Mouse (Mus musculus) CD4-positive helper T cell, adult 2 months (primary cell): ENCODE measurements around the gene Defb11.
A peak's percentile ranks its signal among the peaks of the same experiment; 100 is the strongest.
"Not testable (repeated sequence)": the region's sequence is repeated elsewhere in the genome, so short reads cannot be mapped to it uniquely, and the experiment has no call there.

Experiments used
- DNase-seq: peaks from one replicate; pipeline ENCODE4 v3.0.0-alpha.2; 2012; ENCODE audit warnings: low read depth, missing footprints, low spot score

The Defb11 gene

DNA sequence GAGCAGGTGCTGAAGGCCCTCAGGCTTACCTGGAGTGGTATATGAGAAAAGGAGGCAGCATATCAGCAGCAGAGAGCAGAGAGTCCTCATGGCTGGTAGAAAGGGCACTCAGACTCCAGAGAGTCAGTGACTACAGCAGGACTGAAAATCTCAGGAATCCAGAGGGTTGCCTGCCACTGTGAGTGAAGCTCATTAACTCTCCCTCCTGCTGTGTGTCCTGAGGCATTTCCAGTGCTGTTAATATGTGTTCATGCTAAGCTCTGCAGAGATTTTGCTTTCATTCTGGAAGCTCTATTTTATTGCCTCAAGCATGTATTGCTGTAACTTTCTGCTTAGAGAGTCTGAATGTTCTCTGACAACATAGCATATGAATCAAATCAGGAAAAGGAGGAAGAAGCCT, at the start of gene Defb11:
Defb11 (minus strand) TSS at position 123 of the 400 bp plus-strand sequence.
- not testable (repeated sequence) for DNase-seq

DNA sequence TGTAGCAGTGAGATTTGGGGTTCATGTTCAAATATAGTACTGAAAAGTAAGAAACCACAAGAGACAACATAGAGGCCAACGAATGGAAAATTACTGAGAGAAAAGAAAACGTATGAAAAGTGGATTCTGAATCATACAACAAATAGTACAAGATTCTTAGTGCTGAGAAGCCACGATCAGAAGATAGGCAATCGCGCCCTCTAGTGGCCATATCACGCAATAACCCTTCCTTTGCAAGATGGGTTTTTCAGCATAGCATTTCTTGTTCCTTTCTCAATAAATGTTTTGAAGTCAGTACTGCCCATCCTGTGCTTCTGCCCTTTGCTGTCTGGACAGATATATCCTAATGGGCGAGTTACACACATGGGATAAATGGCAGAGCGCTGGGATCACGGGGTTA, 49.1 kb upstream of the Defb11 start:
- peak; percentile 10 for DNase-seq

GRCm38 (mm10) chr8:21947311-21948017, 41.3 kb upstream of the Defb11 start:
- DNase-seq: no peak

DNA sequence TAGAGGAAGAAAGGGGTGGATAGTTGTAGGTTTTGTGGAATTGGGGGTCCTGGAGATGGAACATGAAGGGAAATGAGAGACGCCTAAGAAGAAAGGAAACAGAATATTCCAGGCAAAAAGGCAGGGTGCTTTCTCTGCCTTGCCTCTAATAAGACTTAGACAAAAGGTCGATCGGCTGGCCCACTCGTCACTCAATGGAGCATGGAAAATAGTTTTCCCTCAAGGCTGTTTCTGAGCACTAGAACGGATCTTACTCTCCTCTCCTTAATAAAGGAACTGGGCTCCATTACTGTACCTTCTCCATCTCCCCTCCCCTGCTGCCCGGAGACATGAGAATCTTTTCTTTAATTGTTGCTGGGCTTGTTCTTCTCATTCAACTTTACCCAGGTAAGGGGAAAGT, 40.2 kb upstream of the Defb11 start, which contains the start of gene Defb13:
Defb13 (plus strand) TSS at position 301 of the 400 bp plus-strand sequence.
- no peak for DNase-seq

GRCm38 (mm10) chr8:21938052-21938451, 31.8 kb upstream of the Defb11 start, which contains the start of gene Defb35:
Defb35 (plus strand) TSS chr8:21938352.
- DNase-seq: not testable (repeated sequence)

GRCm38 (mm10) chr8:21932610-21933009, 26.4 kb upstream of the Defb11 start, which contains the start of gene Defb15:
Defb15 (minus strand) TSS chr8:21932710.
- no peak for DNase-seq

- DNase-seq: not testable (repeated sequence)
Observed at GRCm38 (mm10) chr8:21930754-21931153, 24.5 kb upstream of the Defb11 start.

DNA sequence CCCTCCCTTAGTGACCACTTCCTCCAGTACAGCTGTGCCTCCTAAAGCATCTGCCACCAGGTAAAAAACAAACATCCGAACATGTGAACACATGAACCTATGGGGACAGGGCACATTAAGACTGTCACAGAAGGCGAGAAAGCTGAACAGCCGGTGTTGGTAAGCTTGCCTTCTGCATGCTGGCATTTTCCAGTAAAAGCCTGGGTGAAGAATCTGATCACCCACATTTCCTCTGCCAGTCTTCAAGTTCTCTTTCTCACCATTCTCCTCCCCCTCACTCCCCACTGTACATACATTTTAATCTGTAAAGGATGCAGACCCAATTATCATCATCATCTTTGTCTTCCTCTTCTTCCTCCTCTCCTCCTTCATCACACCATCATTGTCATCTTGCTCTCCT, 9.4 kb upstream of the Defb11 start:
- DNase-seq: no peak

DNA sequence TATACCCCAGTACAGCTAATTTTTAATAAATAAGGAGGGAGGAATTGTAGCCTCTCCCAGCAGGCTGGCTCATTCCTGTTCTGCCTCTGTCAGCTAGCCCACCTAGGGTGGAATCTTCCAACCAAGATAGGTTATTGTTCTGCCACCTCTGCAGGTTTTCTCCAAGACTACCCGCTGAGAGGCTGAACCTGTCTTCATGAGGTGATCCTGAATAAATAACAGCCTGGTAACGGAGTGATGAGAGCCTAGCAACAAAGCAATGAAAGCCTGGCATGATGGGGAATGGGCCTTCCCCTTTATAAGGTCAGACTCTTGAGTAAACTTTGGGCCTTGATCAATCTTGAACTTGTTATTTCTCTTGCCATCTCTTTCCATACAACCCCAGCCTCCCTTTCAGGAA, 6.3 kb upstream of the Defb11 start:
- no peak for DNase-seq

- DNase-seq: no peak
Observed at GRCm38 (mm10) chr8:21911931-21912330, 5.7 kb upstream of the Defb11 start.

GRCm38 (mm10) chr8:21885321-21885720, 20.9 kb downstream of the Defb11 start, which contains the start of gene Defb9:
Defb9 (minus strand) TSS chr8:21885421.
- not testable (repeated sequence) for DNase-seq

GRCm38 (mm10) chr8:21858586-21858985, 47.6 kb downstream of the Defb11 start, which contains the start of gene Defb10:
Defb10 (plus strand) TSS chr8:21858901.
- DNase-seq: not testable (repeated sequence)
